22 mouse cellular contexts compared by ENCODE assay signal in genomic region chr7:45046853-45047350, GRCm38 (mm10). TPM values are rescaled to one million over a fixed set of nuclear protein-coding genes. Genes with fewer than 3 reads are reported as not detected.
DNase-seq lines count a peak whose midpoint lies in the region; ATAC-seq lines count a peak whose summit lies in the region.
"Had no signal": no experiment of that assay in that cellular context is flagged by ENCODE, and none has a peak within 500 bp of the region (broad histone marks: within the 10 kb centered on the region; RNA-seq: fewer than 3 reads in every experiment).

No protein-coding gene starts in this region.

- peaks cover 5% of the 10 kb centered on the region; the same call in 1 of the 2 replicates for H3K4me1 ChIP-seq in heart, embryonic 11.5 days (ENCODE audit: control insufficient read depth, insufficient read depth, low read length)
- peaks cover 18% of the 10 kb centered on the region for H3K4me1 ChIP-seq in neural tube, embryonic 12.5 days
- H3K4me1 ChIP-seq in neural tube, embryonic 15.5 days: peaks cover 30% of the 10 kb centered on the region
- H3K4me1 ChIP-seq in limb, embryonic 10.5 days: peaks cover 27% of the 10 kb centered on the region

- no peaks in the 10 kb centered on the region for H3K27me3 ChIP-seq in heart, embryonic 11.5 days (ENCODE audit: control insufficient read depth, insufficient read depth, low read length)
- H3K27me3 ChIP-seq in neural tube, embryonic 12.5 days (replicated peaks): no peaks in the 10 kb centered on the region
- H3K27me3 ChIP-seq in neural tube, embryonic 15.5 days (replicated peaks): no peaks in the 10 kb centered on the region
- H3K27me3 ChIP-seq in limb, embryonic 10.5 days (ENCODE audit: low read depth, poor library complexity, severe bottlenecking): no peaks in the 10 kb centered on the region
- H3K27me3 ChIP-seq: embryonic facial prominence, embryonic 12.5 days; heart, embryonic 13.5 days; hindbrain, embryonic 12.5 days had no signal

- 93% methylated on average over 26 of the region's 26 CpGs for WGBS in heart, embryonic 11.5 days (ENCODE audit: insufficient replicate concordance)
- WGBS in neural tube, embryonic 12.5 days: 95% methylated on average over 26 of the region's 26 CpGs
- 96% methylated on average over 26 of the region's 26 CpGs for WGBS in neural tube, embryonic 15.5 days
- WGBS in limb, embryonic 10.5 days: 94% methylated on average over 26 of the region's 26 CpGs

- ATAC-seq in heart, embryonic 11.5 days (replicated peaks; ENCODE audit: insufficient number of reproducible peaks, low FRiP score, low TSS enrichment): no peak
- ATAC-seq in neural tube, embryonic 12.5 days (ENCODE audit: low FRiP score, low read depth): no peak
- ATAC-seq in neural tube, embryonic 15.5 days (ENCODE audit: low FRiP score): no peak
- no peak for ATAC-seq in megakaryocyte, adult 5-6 weeks (ENCODE audit: poor library complexity, severe bottlenecking)
- ATAC-seq: forebrain, embryonic 14.5 days; hindbrain, postnatal 0 days had no signal

- H3K36me3 ChIP-seq in heart, embryonic 11.5 days (ENCODE audit: control insufficient read depth, insufficient read depth, low read length): peaks cover 73% of the 10 kb centered on the region
- H3K36me3 ChIP-seq in neural tube, embryonic 12.5 days: peaks cover 89% of the 10 kb centered on the region
- H3K36me3 ChIP-seq in neural tube, embryonic 15.5 days: peaks cover 84% of the 10 kb centered on the region
- H3K36me3 ChIP-seq in limb, embryonic 10.5 days: peaks cover 95% of the 10 kb centered on the region

- H3K9ac ChIP-seq in heart, embryonic 11.5 days (ENCODE audit: low read depth, low read length): no peak overlapping the region
- 0 out of 2 replicates have a peak overlapping the region, but pooled peaks have one; percentile 13 for H3K9ac ChIP-seq in neural tube, embryonic 12.5 days
- H3K9ac ChIP-seq in neural tube, embryonic 15.5 days (replicated peaks): no peak overlapping the region
- H3K9ac ChIP-seq: embryonic facial prominence, embryonic 12.5 days; heart, embryonic 13.5 days; hindbrain, embryonic 12.5 days had no signal

- no peak overlapping the region for H3K4me3 ChIP-seq in heart, embryonic 11.5 days (ENCODE audit: low read depth, low read length)
- no peak overlapping the region for H3K4me3 ChIP-seq in neural tube, embryonic 12.5 days
- H3K4me3 ChIP-seq in neural tube, embryonic 15.5 days (replicated peaks): no peak overlapping the region
- peak overlapping the region; percentile 12; the same call in 1 of the 2 replicates for H3K4me3 ChIP-seq in limb, embryonic 10.5 days
- H3K4me3 ChIP-seq: embryonic facial prominence, embryonic 12.5 days; gastrocnemius, adult 2 months; heart, embryonic 13.5 days; hindbrain, embryonic 12.5 days had no signal

- no peaks in the 10 kb centered on the region for H3K9me3 ChIP-seq in heart, embryonic 11.5 days (replicated peaks; ENCODE audit: control insufficient read depth, low read length)
- no peaks in the 10 kb centered on the region for H3K9me3 ChIP-seq in neural tube, embryonic 12.5 days
- H3K9me3 ChIP-seq in neural tube, embryonic 15.5 days (replicated peaks): no peaks in the 10 kb centered on the region
- no peaks in the 10 kb centered on the region for H3K9me3 ChIP-seq in limb, embryonic 10.5 days (replicated peaks)
- H3K9me3 ChIP-seq: embryonic facial prominence, embryonic 12.5 days; G1E; heart, embryonic 13.5 days; hindbrain, embryonic 12.5 days had no signal

- DNase-seq in heart, adult 11 months: peak; percentile 93
- DNase-seq in limb, embryonic 10.5 days (ENCODE audit: low spot score): no peak
- no peak for DNase-seq in urinary bladder, adult 18-20 months (ENCODE audit: low spot score in 2 of 2)
- DNase-seq: adrenal gland, adult 8-10 months; adrenal gland, postnatal 36 days; cerebellum, adult 2 months; cerebellum, postnatal 14 days; embryo, embryonic 11 days; gastrocnemius, adult 2 months; gastrocnemius, postnatal 25 days; heart, adult 18-20 months; heart, postnatal 36 days had no signal

- no peak overlapping the region for H3K4me2 ChIP-seq in heart, embryonic 11.5 days
- no peak overlapping the region for H3K4me2 ChIP-seq in neural tube, embryonic 12.5 days (replicated peaks)
- no peak overlapping the region for H3K4me2 ChIP-seq in neural tube, embryonic 15.5 days
- H3K4me2 ChIP-seq: embryonic facial prominence, embryonic 12.5 days; heart, embryonic 13.5 days; hindbrain, embryonic 12.5 days had no signal

- H3K27ac ChIP-seq in heart, embryonic 11.5 days (ENCODE audit: low read depth, low read length): no peak overlapping the region
- no peak overlapping the region for H3K27ac ChIP-seq in neural tube, embryonic 12.5 days
- no peak overlapping the region for H3K27ac ChIP-seq in neural tube, embryonic 15.5 days (replicated peaks)
- H3K27ac ChIP-seq in limb, embryonic 10.5 days: no peak overlapping the region
- H3K27ac ChIP-seq: embryonic facial prominence, embryonic 12.5 days; gastrocnemius, adult 2 months; heart, embryonic 13.5 days; hindbrain, embryonic 12.5 days; hindbrain, postnatal 0 days had no signal

RNA-seq across cellular contexts. Expression of gene Prr12, which starts 5.8 kb away (rescaled TPM):
- 7.9 and 12.1 TPM in 2 replicates for polyA plus RNA-seq in heart, embryonic 11.5 days (2014; fragmentation: Nextera tagmentation; extraction: Ambion mirVana)
- polyA plus RNA-seq in neural tube, embryonic 12.5 days (2016; fragmentation: Nextera tagmentation; extraction: Ambion mirVana): 11.8 and 14.0 TPM in 2 replicates
- 11.4 and 12.3 TPM in 2 replicates for polyA plus RNA-seq in neural tube, embryonic 15.5 days (2015; fragmentation: Nextera tagmentation; extraction: Ambion mirVana)
- polyA plus RNA-seq in limb, embryonic 10.5 days (2016; fragmentation: Nextera tagmentation; extraction: Ambion mirVana): 16.3 and 18.1 TPM in 2 replicates
- 15.4 and 16.3 TPM in 2 replicates for total RNA-seq in megakaryocyte, adult 5-6 weeks (2015)
- 1.9 and 3.0 TPM in 2 replicates for total RNA-seq in megakaryocyte, adult 5-6 weeks (2017)

RNA-seq across cellular contexts. Expression of gene Nosip, which starts 15.3 kb away (rescaled TPM):
- 54.2 and 58.9 TPM in 2 replicates for polyA plus RNA-seq in heart, embryonic 11.5 days (2014; fragmentation: Nextera tagmentation; extraction: Ambion mirVana)
- 56.5 and 63.0 TPM in 2 replicates for polyA plus RNA-seq in neural tube, embryonic 12.5 days (2016; fragmentation: Nextera tagmentation; extraction: Ambion mirVana)
- 65.8 and 66.5 TPM in 2 replicates for polyA plus RNA-seq in neural tube, embryonic 15.5 days (2015; fragmentation: Nextera tagmentation; extraction: Ambion mirVana)
- 80.4 and 81.2 TPM in 2 replicates for polyA plus RNA-seq in limb, embryonic 10.5 days (2016; fragmentation: Nextera tagmentation; extraction: Ambion mirVana)
- total RNA-seq in megakaryocyte, adult 5-6 weeks (2015): 41.4 and 46.3 TPM in 2 replicates
- total RNA-seq in megakaryocyte, adult 5-6 weeks (2017): 54.2 and 56.8 TPM in 2 replicates

RNA-seq across cellular contexts. Expression of gene Prrg2, which starts 15.6 kb away (rescaled TPM):
- 11.7 and 13.3 TPM in 2 replicates for polyA plus RNA-seq in heart, embryonic 11.5 days (2014; fragmentation: Nextera tagmentation; extraction: Ambion mirVana)
- 15.2 and 17.9 TPM in 2 replicates for polyA plus RNA-seq in neural tube, embryonic 12.5 days (2016; fragmentation: Nextera tagmentation; extraction: Ambion mirVana)
- polyA plus RNA-seq in neural tube, embryonic 15.5 days (2015; fragmentation: Nextera tagmentation; extraction: Ambion mirVana): 16.5 and 18.1 TPM in 2 replicates
- polyA plus RNA-seq in limb, embryonic 10.5 days (2016; fragmentation: Nextera tagmentation; extraction: Ambion mirVana): 16.8 and 24.8 TPM in 2 replicates
- 6.6 and 8.9 TPM in 2 replicates for total RNA-seq in megakaryocyte, adult 5-6 weeks (2015)
- total RNA-seq in megakaryocyte, adult 5-6 weeks (2017): 5.4 TPM in 2 replicates

RNA-seq across cellular contexts. Expression of gene Rras, which starts 29.1 kb away (rescaled TPM):
- 74.4 and 76.1 TPM in 2 replicates for polyA plus RNA-seq in heart, embryonic 11.5 days (2014; fragmentation: Nextera tagmentation; extraction: Ambion mirVana)
- 16.8 and 18.4 TPM in 2 replicates for polyA plus RNA-seq in neural tube, embryonic 12.5 days (2016; fragmentation: Nextera tagmentation; extraction: Ambion mirVana)
- 14.2 and 24.2 TPM in 2 replicates for polyA plus RNA-seq in neural tube, embryonic 15.5 days (2015; fragmentation: Nextera tagmentation; extraction: Ambion mirVana)
- polyA plus RNA-seq in limb, embryonic 10.5 days (2016; fragmentation: Nextera tagmentation; extraction: Ambion mirVana): 15.6 and 18.3 TPM in 2 replicates
- 77.1 and 78.6 TPM in 2 replicates for total RNA-seq in megakaryocyte, adult 5-6 weeks (2015)
- total RNA-seq in megakaryocyte, adult 5-6 weeks (2017): 12.7 and 14.1 TPM in 2 replicates

RNA-seq across cellular contexts. Expression of gene Scaf1, which starts 30.7 kb away (rescaled TPM):
- polyA plus RNA-seq in heart, embryonic 11.5 days (2014; fragmentation: Nextera tagmentation; extraction: Ambion mirVana): 37.9 and 42.5 TPM in 2 replicates
- 47.2 and 47.3 TPM in 2 replicates for polyA plus RNA-seq in neural tube, embryonic 12.5 days (2016; fragmentation: Nextera tagmentation; extraction: Ambion mirVana)
- 43.3 and 46.1 TPM in 2 replicates for polyA plus RNA-seq in neural tube, embryonic 15.5 days (2015; fragmentation: Nextera tagmentation; extraction: Ambion mirVana)
- 47.8 and 50.6 TPM in 2 replicates for polyA plus RNA-seq in limb, embryonic 10.5 days (2016; fragmentation: Nextera tagmentation; extraction: Ambion mirVana)
- total RNA-seq in megakaryocyte, adult 5-6 weeks (2015): 22.2 and 23.0 TPM in 2 replicates
- total RNA-seq in megakaryocyte, adult 5-6 weeks (2017): 9.6 and 12.2 TPM in 2 replicates
